Mouse (Mus musculus) MEL (cell line): ENCODE results near the gene Dusp6. TPM values are rescaled to one million over a fixed set of nuclear protein-coding genes. Genes with fewer than 3 reads are reported as not detected.

Experiments used
- DNase-seq: peaks from one replicate; pipeline ENCODE4 v3.0.0; 2011; ENCODE audit warnings: low read depth, low spot score
- H3K27ac ChIP-seq: 2 replicates; pipeline ENCODE4 v1.5.1; 2012; ENCODE audit warnings: low read depth, mild to moderate bottlenecking, control low read depth, low read length, moderate library complexity; ENCODE audit not compliant: control insufficient read depth
- H3K27me3 ChIP-seq, 2 experiments: fragments of 150-350 bp in 1 of 2; sonication (generic) in 1 of 2; 2 replicates each; pipeline ENCODE4 v1.6.1; 2012; ENCODE audit warnings: low read length in 2 of 2, mild to moderate bottlenecking in 2 of 2, improper control_type of control experiment in 1 of 2, moderate library complexity in 1 of 2; ENCODE audit not compliant: insufficient read depth in 2 of 2, control insufficient read depth in 1 of 2
- H3K36me3 ChIP-seq, 2 experiments: 2 replicates each; pipeline ENCODE4 v1.6.1; 2012 to 2014; ENCODE audit warnings: low read length in 2 of 2, improper control_type of control experiment in 1 of 2, inconsistent platforms in 1 of 2, mild to moderate bottlenecking in 1 of 2; ENCODE audit not compliant: insufficient read depth in 2 of 2, control insufficient read depth in 1 of 2
- H3K4me1 ChIP-seq, 2 experiments: fragments of 150-350 bp in 1 of 2; sonication (generic) in 1 of 2; 2 replicates each; pipeline ENCODE4 v1.6.1; 2012; ENCODE audit warnings: low read length in 2 of 2, improper control_type of control experiment in 1 of 2, mild to moderate bottlenecking in 1 of 2; ENCODE audit not compliant: insufficient read depth in 2 of 2, control insufficient read depth in 1 of 2
- H3K4me3 ChIP-seq, 2 experiments: fragments of 150-350 bp in 1 of 2; sonication (generic) in 1 of 2; 2 replicates each; pipeline ENCODE4 v1.5.1; 2012; ENCODE audit warnings: low read depth in 2 of 2, low read length in 2 of 2, mild to moderate bottlenecking in 2 of 2, moderate library complexity in 2 of 2, control low read depth in 1 of 2, improper control_type of control experiment in 1 of 2; ENCODE audit not compliant: control insufficient read depth in 1 of 2, insufficient read depth in 1 of 2
- H3K79me2 ChIP-seq: 2 replicates; pipeline ENCODE4 v1.6.1; 2012; ENCODE audit warnings: mild to moderate bottlenecking, low read length, moderate library complexity; ENCODE audit not compliant: control insufficient read depth, poor library complexity, insufficient read depth
- H3K9ac ChIP-seq: 2 replicates; pipeline ENCODE4 v1.6.1; 2012; ENCODE audit warnings: low read depth, mild to moderate bottlenecking, control low read depth, low read length, moderate library complexity; ENCODE audit not compliant: control insufficient read depth, poor library complexity, severe bottlenecking
- H3K9me3 ChIP-seq: fragments of 150-350 bp; sonication (generic); replicated peaks from 2 replicates; pipeline ENCODE4 v1.6.1; 2012; ENCODE audit warnings: mild to moderate bottlenecking, low read length, improper control_type of control experiment, moderate library complexity; ENCODE audit not compliant: insufficient read depth
- CHD2 ChIP-seq: IDR thresholded peaks from 2 replicates; pipeline ENCODE4 v1.6.1; 2011; ENCODE audit warnings: low read length, improper control_type of control experiment
- ELF1 ChIP-seq: IDR thresholded peaks from 2 replicates; pipeline ENCODE4 v1.6.1; 2014; ENCODE audit warnings: low read depth, mild to moderate bottlenecking, inconsistent platforms, low read length, improper control_type of control experiment, moderate library complexity
- EP300 ChIP-seq, 2 experiments: IDR thresholded peaks; 2 replicates each; pipeline ENCODE4 v1.6.1; 2011; ENCODE audit warnings: improper control_type of control experiment in 2 of 2, low read length in 2 of 2, low read depth in 1 of 2, mild to moderate bottlenecking in 1 of 2
- GABPA ChIP-seq: IDR thresholded peaks from 2 replicates; pipeline ENCODE4 v1.6.1; 2012; ENCODE audit warnings: low read depth, mild to moderate bottlenecking, inconsistent platforms, low read length, improper control_type of control experiment, moderate library complexity
- GATA1 ChIP-seq: IDR thresholded peaks from 2 replicates; pipeline ENCODE4 v1.6.1; 2011; ENCODE audit warnings: low read depth, low read length, improper control_type of control experiment
- HCFC1 ChIP-seq: IDR thresholded peaks from 2 replicates; pipeline ENCODE4 v1.6.1; 2012; ENCODE audit warnings: low read depth, mild to moderate bottlenecking, inconsistent platforms, low read length, improper control_type of control experiment, moderate library complexity
- MAFK ChIP-seq: IDR thresholded peaks from 2 replicates; pipeline ENCODE4 v1.6.1; 2011; ENCODE audit warnings: low read depth, mild to moderate bottlenecking, low read length, improper control_type of control experiment, borderline replicate concordance
- MAX ChIP-seq: IDR thresholded peaks from 2 replicates; pipeline ENCODE4 v1.6.1; 2011; ENCODE audit warnings: low read length, improper control_type of control experiment
- MAZ ChIP-seq: IDR thresholded peaks from 2 replicates; pipeline ENCODE4 v1.6.1; 2012; ENCODE audit warnings: low read depth, mild to moderate bottlenecking, inconsistent platforms, low read length, improper control_type of control experiment
- MEF2A ChIP-seq: IDR thresholded peaks from 2 replicates; pipeline ENCODE4 v1.6.1; 2014; ENCODE audit warnings: low read depth, mild to moderate bottlenecking, inconsistent platforms, low read length, improper control_type of control experiment; ENCODE audit not compliant: poor library complexity, insufficient replicate concordance, severe bottlenecking; ENCODE audit errors: extremely low read depth
- MXI1 ChIP-seq: IDR thresholded peaks from 2 replicates; pipeline ENCODE4 v1.6.1; 2011; ENCODE audit warnings: mild to moderate bottlenecking, low read depth, low read length, improper control_type of control experiment
- MYB ChIP-seq: IDR thresholded peaks from 2 replicates; pipeline ENCODE4 v1.6.1; 2011; ENCODE audit warnings: mild to moderate bottlenecking, low read depth, low read length, improper control_type of control experiment
- MYC ChIP-seq: IDR thresholded peaks from 2 replicates; pipeline ENCODE4 v1.6.1; 2011; ENCODE audit warnings: low read depth, mild to moderate bottlenecking, low read length, improper control_type of control experiment, moderate library complexity
- NRF1 ChIP-seq: IDR thresholded peaks from 2 replicates; pipeline ENCODE4 v1.6.1; 2014; ENCODE audit warnings: low read depth, mild to moderate bottlenecking, inconsistent platforms, low read length, improper control_type of control experiment, moderate library complexity; ENCODE audit not compliant: poor library complexity, insufficient read depth, severe bottlenecking
- POLR2A ChIP-seq, 2 experiments: IDR thresholded peaks; 2 replicates each; pipeline ENCODE4 v1.6.1; 2011 to 2012; ENCODE audit warnings: low read length in 2 of 2, mild to moderate bottlenecking in 2 of 2, control low read depth in 1 of 2, improper control_type of control experiment in 1 of 2, low read depth in 1 of 2, moderate library complexity in 1 of 2; ENCODE audit not compliant: control insufficient read depth in 1 of 2, insufficient read depth in 1 of 2, poor library complexity in 1 of 2
- POLR2AphosphoS2 ChIP-seq: IDR thresholded peaks from 2 replicates; pipeline ENCODE4 v1.6.1; 2011; ENCODE audit warnings: low read length, improper control_type of control experiment
- RAD21 ChIP-seq: IDR thresholded peaks from 2 replicates; pipeline ENCODE4 v1.6.1; 2011; ENCODE audit warnings: mild to moderate bottlenecking, low read depth, low read length, improper control_type of control experiment
- RCOR1 ChIP-seq: IDR thresholded peaks from 2 replicates; pipeline ENCODE4 v1.6.1; 2012; ENCODE audit warnings: low read depth, mild to moderate bottlenecking, inconsistent platforms, low read length, improper control_type of control experiment
- SIN3A ChIP-seq: IDR thresholded peaks from 2 replicates; pipeline ENCODE4 v1.6.1; 2012; ENCODE audit warnings: low read length, improper control_type of control experiment, inconsistent platforms
- SMC3 ChIP-seq: IDR thresholded peaks from 2 replicates; pipeline ENCODE4 v1.6.1; 2011; ENCODE audit warnings: low read depth, low read length, improper control_type of control experiment
- TAL1 ChIP-seq: IDR thresholded peaks from 2 replicates; pipeline ENCODE4 v1.6.1; 2012; ENCODE audit warnings: mild to moderate bottlenecking, inconsistent platforms, low read length, moderate library complexity, mixed read lengths
- TBP ChIP-seq: IDR thresholded peaks from 2 replicates; pipeline ENCODE4 v1.8.0; 2011; ENCODE audit warnings: low read depth, low read length, improper control_type of control experiment
- UBTF ChIP-seq: IDR thresholded peaks from 2 replicates; pipeline ENCODE4 v1.6.1; 2012; ENCODE audit warnings: low read depth, mild to moderate bottlenecking, inconsistent platforms, low read length, improper control_type of control experiment, moderate library complexity, borderline replicate concordance; ENCODE audit not compliant: insufficient read depth
- USF2 ChIP-seq, 2 experiments: IDR thresholded peaks; 2 replicates each; pipeline ENCODE4 v1.6.1; 2011 to 2012; ENCODE audit warnings: improper control_type of control experiment in 2 of 2, low read length in 2 of 2, borderline replicate concordance in 1 of 2, inconsistent platforms in 1 of 2, low read depth in 1 of 2, mild to moderate bottlenecking in 1 of 2; ENCODE audit not compliant: insufficient read depth in 1 of 2
- ZKSCAN1 ChIP-seq: IDR thresholded peaks from 2 replicates; pipeline ENCODE4 v1.6.1; 2012; ENCODE audit warnings: low read depth, mild to moderate bottlenecking, inconsistent platforms, low read length, improper control_type of control experiment, moderate library complexity
- ZMIZ1 ChIP-seq: IDR thresholded peaks from 2 replicates; pipeline ENCODE4 v1.6.1; 2012; ENCODE audit warnings: low read depth, mild to moderate bottlenecking, inconsistent platforms, low read length, improper control_type of control experiment, moderate library complexity
- polyA plus RNA-seq, 2 experiments: library from polyadenylated mRNA; stranded (reverse) in 1 of 2; unstranded in 1 of 2; fragments of >175 nt in 1 of 2; fragments of >200 nt in 1 of 2; gene quantifications; 2 replicates each; pipeline versions ENCODE4 v1.2.1 to v1.2.4; 2012; ENCODE audit warnings: low replicate concordance in 2 of 2, low read depth in 1 of 2; ENCODE audit not compliant: insufficient read length in 2 of 2, insufficient read depth in 1 of 2, missing spikeins in 1 of 2
- total RNA-seq: library from RNA; depleted of rRNA; stranded (reverse); fragments of 300-350 nt; gene quantifications from 2 replicates; pipeline ENCODE4 v1.2.3, GENCODE M21; 2012

Gene Dusp6
- total and polyA plus RNA-seq, 3 experiments = 8.2 to 11.9 TPM; not detected in 1

- H3K79me2 ChIP-seq = no peaks in the 10 kb centered on the region
- no peaks in the 10 kb centered on the region for H3K4me1 ChIP-seq
- no peaks in the 10 kb centered on the region for H3K9me3 ChIP-seq
- DNase-seq = no peak
- no peaks in the 10 kb centered on the region for H3K36me3 ChIP-seq
- no peak overlapping the region for H3K4me3 ChIP-seq
- TF ChIP-seq TAL1 (no peak), MAX (no peak), MAFK (no peak), ELF1 (no peak), GABPA (no peak), TBP (no peak), ZMIZ1 (no peak), NRF1 (no peak), MAZ (no peak), EP300 (IDR thresholded peaks at IDR 0.05; ENCODE audit: low read depth in 1 of 2, low read length in 2 of 2) (no peak), MEF2A (no peak), CHD2 (no peak)
- H3K27ac ChIP-seq = no peak overlapping the region
- H3K9ac ChIP-seq = no peak overlapping the region
- peaks cover 0 to 4% of the 10 kb centered on the region in 2 experiments for H3K27me3 ChIP-seq
These were observed 36.2 kb upstream of the Dusp6 start for GRCm38 (mm10) chr10:99226782-99227181.

DNA sequence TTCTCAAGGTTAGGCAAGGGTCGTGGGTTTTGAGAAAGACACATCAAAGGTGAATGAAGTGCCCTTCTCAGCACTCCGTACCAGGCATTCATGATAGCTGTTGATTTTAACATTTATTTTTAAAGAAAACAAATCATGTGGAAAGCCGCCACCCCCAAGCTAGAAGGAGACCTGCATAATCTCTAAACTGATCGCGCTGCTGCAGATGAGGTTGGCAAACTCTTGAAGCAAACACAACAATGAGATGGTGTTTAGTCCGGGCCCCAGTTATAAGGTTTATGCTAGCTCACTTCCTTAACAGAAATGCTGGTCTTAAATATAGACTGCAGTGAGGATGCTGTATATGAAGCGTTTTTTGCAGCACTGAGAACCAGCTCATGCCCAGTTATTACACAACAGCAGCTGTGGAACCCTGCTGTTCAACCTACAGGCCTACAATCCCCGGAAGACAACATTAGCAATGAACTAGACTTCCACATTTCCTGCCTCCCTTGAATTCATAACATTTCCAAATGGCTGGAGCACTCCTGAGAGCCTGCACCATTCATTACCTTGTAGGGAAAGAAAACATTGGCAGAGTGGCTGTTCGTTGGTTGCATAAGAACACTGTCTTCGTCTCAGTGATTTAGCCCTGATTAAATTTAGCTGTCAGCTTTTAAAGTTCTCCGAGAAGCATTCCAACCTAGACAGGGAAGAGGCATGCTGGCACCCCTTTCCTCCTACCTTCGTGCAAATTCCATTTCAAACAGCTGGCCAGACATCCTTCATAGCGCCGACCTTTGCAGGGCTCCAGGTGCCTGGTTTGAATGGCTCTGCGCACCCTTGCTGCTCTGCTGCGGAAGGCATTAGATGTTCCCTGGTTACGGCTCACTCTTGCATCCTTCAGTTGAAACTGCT is 34.8 kb upstream of the Dusp6 start:
- Histone ChIP-seq H3K27me3 (peaks cover 0 to 6% of the 10 kb centered on the region in 2 experiments), H3K4me3 (no peak overlapping the region)
- DNase-seq = no peak

More for the DNA sequence above, 34.8 kb upstream of the Dusp6 start:
- Histone ChIP-seq H3K27ac (no peak overlapping the region), H3K9ac (no peak overlapping the region), H3K9me3 (no peaks in the 10 kb centered on the region), H3K79me2 (no peaks in the 10 kb centered on the region), H3K4me1 (no peaks in the 10 kb centered on the region), H3K36me3 (no peaks in the 10 kb centered on the region)
- no peak for TF ChIP-seq ZMIZ1
- no peak for TF ChIP-seq MXI1
- no peak for TF ChIP-seq MYC
- no peak for TF ChIP-seq UBTF
- no peak for TF ChIP-seq GABPA
- TF ChIP-seq CHD2 = no peak
- TF ChIP-seq POLR2A (IDR thresholded peaks at IDR 0.05; ENCODE audit: control insufficient read depth in 1 of 2, insufficient read depth in 1 of 2, low read depth in 1 of 2, low read length in 2 of 2, poor library complexity in 1 of 2) = no peak
- TF ChIP-seq ELF1 = no peak
- no peak for TF ChIP-seq SIN3A
- no peak for TF ChIP-seq SMC3
- TF ChIP-seq HCFC1 = no peak
- TF ChIP-seq RCOR1 = no peak
- no peak for TF ChIP-seq GATA1
- no peak for TF ChIP-seq POLR2AphosphoS2
- TF ChIP-seq MYB = no peak
- TF ChIP-seq USF2 (IDR thresholded peaks at IDR 0.05; ENCODE audit: borderline replicate concordance in 1 of 2, insufficient read depth in 1 of 2, low read depth in 1 of 2, low read length in 2 of 2) = no peak
- TF ChIP-seq ZKSCAN1 = no peak
- TF ChIP-seq RAD21 = no peak
- no peak for TF ChIP-seq MAX
